Mouse (Mus musculus) forebrain, embryonic 15.5 days (tissue): ENCODE results near the gene Pparg. TPM values are rescaled to one million over a fixed set of nuclear protein-coding genes. Genes with fewer than 3 reads are reported as not detected.
A peak's percentile ranks its signal among the peaks of the same experiment; 100 is the strongest.

Source experiments
- ATAC-seq: fragments of 200-750 bp; cut with Nextera tagmentation; replicated peaks from 2 replicates; pipeline ENCODE4 v1.8.0; 2017; ENCODE audit warnings: mild to moderate bottlenecking, moderate TSS enrichment, moderate library complexity
- H3K27ac ChIP-seq: fragments of 300-500 bp; sonication (generic); replicated peaks from 2 replicates; pipeline ENCODE4 v1.5.1; 2015; ENCODE audit warnings: mild to moderate bottlenecking, inconsistent platforms
- H3K27me3 ChIP-seq: fragments of 300-500 bp; sonication (generic); 2 replicates; pipeline ENCODE4 v1.6.1; 2015; ENCODE audit warnings: inconsistent platforms
- H3K36me3 ChIP-seq: fragments of 300-500 bp; sonication (generic); 2 replicates; pipeline ENCODE4 v1.6.1; 2015; ENCODE audit warnings: mild to moderate bottlenecking, inconsistent platforms
- H3K4me1 ChIP-seq: fragments of 300-500 bp; sonication (generic); 2 replicates; pipeline ENCODE4 v1.6.1; 2015; ENCODE audit warnings: inconsistent platforms
- H3K4me2 ChIP-seq: fragments of 300-500 bp; sonication (generic); replicated peaks from 2 replicates; pipeline ENCODE4 v1.6.1; 2015; ENCODE audit warnings: mild to moderate bottlenecking, inconsistent platforms
- H3K4me3 ChIP-seq: fragments of 300-500 bp; sonication (generic); 2 replicates; pipeline ENCODE4 v1.5.1; 2015; ENCODE audit warnings: mild to moderate bottlenecking, inconsistent platforms
- H3K9ac ChIP-seq: fragments of 300-500 bp; sonication (generic); replicated peaks from 2 replicates; pipeline ENCODE4 v1.6.1; 2015; ENCODE audit warnings: mild to moderate bottlenecking, inconsistent platforms
- H3K9me3 ChIP-seq: fragments of 300-500 bp; sonication (generic); 2 replicates; pipeline ENCODE4 v1.6.1; 2016; ENCODE audit warnings: inconsistent platforms
- WGBS: fragments of 180-500 bp; shearing (Covaris S2); methylation state at CpG from one replicate; pipeline ENCODE4 v1.1.7; 2015; ENCODE audit warnings: mixed read lengths; 5-methylcytosine and 5-hydroxymethylcytosine counted together
- polyA plus RNA-seq: library from polyadenylated mRNA; unstranded; fragments of >200 nt; fragmentation: Nextera tagmentation; extraction: Ambion mirVana; gene quantifications from 2 replicates; pipeline ENCODE4 v1.2.1, GENCODE M21; 2015

The Pparg gene
- polyA plus RNA-seq, 1 experiment from 2014 or later: not detected

GRCm38 (mm10) chr6:115523201-115523600 lies 162.4 kb downstream of the Pparg start:
- WGBS: 59% methylated on average over 9 of the region's 9 CpGs
- H3K4me3 ChIP-seq: no peak overlapping the region
- no peak for ATAC-seq

GRCm38 (mm10) chr6:115524449-115524990 lies 163.8 kb downstream of the Pparg start:
- 85% methylated on average over 9 of the region's 9 CpGs for WGBS

More at GRCm38 (mm10) chr6:115523201-115523600, 162.4 kb downstream of the Pparg start:
- H3K9me3 ChIP-seq: no peaks in the 10 kb centered on the region
- no peaks in the 10 kb centered on the region for H3K4me1 ChIP-seq
- H3K9ac ChIP-seq: no peak overlapping the region
- no peaks in the 10 kb centered on the region for H3K36me3 ChIP-seq
- H3K27me3 ChIP-seq: no peaks in the 10 kb centered on the region
- no peak overlapping the region for H3K4me2 ChIP-seq
- no peak overlapping the region for H3K27ac ChIP-seq

DNA sequence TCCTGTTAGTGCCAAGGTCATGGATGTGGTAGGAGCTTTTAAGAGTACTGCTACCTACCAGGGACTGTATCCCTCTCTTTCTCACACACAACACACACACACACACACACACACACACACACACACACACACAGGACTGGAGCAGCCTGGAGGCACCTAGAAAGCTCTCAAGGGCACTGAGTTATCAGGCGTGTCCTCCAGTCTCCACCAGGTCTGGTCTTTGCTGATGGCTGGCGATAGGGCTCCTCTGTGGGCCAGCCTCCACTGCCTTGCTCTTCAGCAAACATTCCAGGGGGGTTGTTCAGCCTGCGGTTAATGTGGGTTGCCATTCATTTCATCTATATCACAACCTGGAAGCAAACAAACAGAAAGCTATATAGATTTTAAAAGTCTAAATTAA lies 166.7 kb downstream of the Pparg start:
- no peaks in the 10 kb centered on the region for H3K27me3 ChIP-seq
- no peak overlapping the region for H3K4me2 ChIP-seq
- no peak for ATAC-seq
- no peak overlapping the region for H3K27ac ChIP-seq
- WGBS: 85% methylated on average over 3 of the region's 3 CpGs
- H3K36me3 ChIP-seq: no peaks in the 10 kb centered on the region
- H3K4me1 ChIP-seq: no peaks in the 10 kb centered on the region
- H3K9me3 ChIP-seq: no peaks in the 10 kb centered on the region
- no peak overlapping the region for H3K4me3 ChIP-seq
- H3K9ac ChIP-seq: no peak overlapping the region

More at GRCm38 (mm10) chr6:115524449-115524990, 163.8 kb downstream of the Pparg start:
- Histone ChIP-seq H3K4me3 (no peak overlapping the region), H3K9me3 (no peaks in the 10 kb centered on the region), H3K4me1 (no peaks in the 10 kb centered on the region), H3K27me3 (no peaks in the 10 kb centered on the region), H3K9ac (no peak overlapping the region), H3K27ac (no peak overlapping the region), H3K4me2 (no peak overlapping the region), H3K36me3 (no peaks in the 10 kb centered on the region)
- ATAC-seq: no peak

GRCm38 (mm10) chr6:115528372-115528771 lies 167.6 kb downstream of the Pparg start:
- no peak for ATAC-seq
- H3K27me3 ChIP-seq: no peaks in the 10 kb centered on the region
- no peaks in the 10 kb centered on the region for H3K4me1 ChIP-seq
- 91% methylated on average over 4 of the region's 4 CpGs for WGBS
- H3K4me3 ChIP-seq: no peak overlapping the region
- H3K36me3 ChIP-seq: no peaks in the 10 kb centered on the region
- H3K4me2 ChIP-seq: no peak overlapping the region
- H3K9me3 ChIP-seq: no peaks in the 10 kb centered on the region
- no peak overlapping the region for H3K27ac ChIP-seq
- H3K9ac ChIP-seq: no peak overlapping the region

GRCm38 (mm10) chr6:115534617-115535016 lies 173.9 kb downstream of the Pparg start:
- no peak for ATAC-seq
- no peak overlapping the region for H3K27ac ChIP-seq
- no peak overlapping the region for H3K4me3 ChIP-seq
- H3K4me1 ChIP-seq: peaks cover 3% of the 10 kb centered on the region
- H3K4me2 ChIP-seq: no peak overlapping the region
- 51% methylated on average over 7 of the region's 7 CpGs for WGBS
- H3K27me3 ChIP-seq: no peaks in the 10 kb centered on the region
- no peaks in the 10 kb centered on the region for H3K36me3 ChIP-seq
- no peak overlapping the region for H3K9ac ChIP-seq
- no peaks in the 10 kb centered on the region for H3K9me3 ChIP-seq

DNA sequence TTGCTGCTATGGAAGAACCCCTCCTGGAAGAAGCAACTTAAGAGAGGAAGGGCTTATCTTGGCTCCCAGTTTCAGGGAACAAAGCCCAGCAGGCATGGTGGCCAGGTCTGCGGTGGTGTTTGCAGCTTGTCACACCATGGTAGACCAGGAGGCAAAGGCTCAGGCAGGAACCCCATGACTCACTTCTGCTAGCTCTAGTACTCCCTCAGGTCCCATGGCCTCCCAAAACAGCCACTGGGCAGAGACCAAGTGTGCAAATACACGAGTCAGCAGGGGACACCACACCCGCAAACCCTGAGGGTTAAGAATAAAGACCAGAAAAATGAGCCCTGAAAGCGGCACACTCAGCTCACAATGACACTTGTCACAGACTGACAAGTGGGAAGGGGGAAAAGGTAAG lies 175.4 kb downstream of the Pparg start:
- ATAC-seq: no peak
- no peaks in the 10 kb centered on the region for H3K9me3 ChIP-seq
- H3K27ac ChIP-seq: no peak overlapping the region
- H3K4me2 ChIP-seq: no peak overlapping the region
- no peak overlapping the region for H3K4me3 ChIP-seq
- no peaks in the 10 kb centered on the region for H3K36me3 ChIP-seq
- WGBS: 52% methylated on average over 4 of the region's 4 CpGs
- H3K4me1 ChIP-seq: peaks cover 3% of the 10 kb centered on the region
- H3K27me3 ChIP-seq: no peaks in the 10 kb centered on the region
- H3K9ac ChIP-seq: no peak overlapping the region

GRCm38 (mm10) chr6:115538645-115539429 lies 178.1 kb downstream of the Pparg start:
- Histone ChIP-seq H3K9me3 (no peaks in the 10 kb centered on the region), H3K4me2 (peak overlapping the region; percentile 68), H3K4me1 (peaks cover 4% of the 10 kb centered on the region), H3K9ac (peak overlapping the region; percentile 55), H3K36me3 (no peaks in the 10 kb centered on the region), H3K27ac (no peak overlapping the region), H3K4me3 (peak overlapping the region; percentile 35), H3K27me3 (no peaks in the 10 kb centered on the region)
- ATAC-seq: peak; percentile 90
- WGBS: 18% methylated on average over 26 of the region's 26 CpGs

Other genes with a start within 250 kb of the Pparg start
- 34.2 and 34.8 TPM in 2 replicates for gene Syn2, start 226.0 kb upstream of the Pparg start, polyA plus RNA-seq
- gene Gm17482, start 133.6 kb upstream of the Pparg start, polyA plus RNA-seq: not detected in 2 replicates
- gene Timp4, start 108.7 kb upstream of the Pparg start, polyA plus RNA-seq: 2.0 and 2.3 TPM in 2 replicates
- gene Tsen2, start 183.7 kb downstream of the Pparg start, polyA plus RNA-seq: 39.8 and 43.4 TPM in 2 replicates
- 0.39 and 0.41 TPM in 2 replicates for gene Mkrn2os, start 231.6 kb downstream of the Pparg start, polyA plus RNA-seq
- 41.8 and 44.7 TPM in 2 replicates for gene Mkrn2, start 241.0 kb downstream of the Pparg start, polyA plus RNA-seq